Mouse (Mus musculus) CH12.LX (cell line): Measurements from ENCODE around the gene Cgref1. TPM values are rescaled to one million over a fixed set of nuclear protein-coding genes. Genes with fewer than 3 reads are reported as not detected.
A peak's percentile ranks its signal among the peaks of the same experiment; 100 is the strongest.

ENCODE experiments used
- DNase-seq: peaks from one replicate; pipeline ENCODE4 v3.0.0-alpha.2; 2013; ENCODE audit errors: extremely low read depth
- H3K27ac ChIP-seq: 2 replicates; pipeline ENCODE4 v1.5.1; 2012; ENCODE audit warnings: low read depth, mild to moderate bottlenecking, control low read depth, moderate library complexity; ENCODE audit not compliant: insufficient read depth
- H3K27me3 ChIP-seq: replicated peaks from 2 replicates; pipeline ENCODE3; 2012; ENCODE audit warnings: inconsistent platforms
- H3K36me3 ChIP-seq, 2 experiments: replicated peaks in 1 of 2; 2 replicates each; pipeline versions ENCODE3 to v1.6.1; 2012; ENCODE audit warnings: inconsistent platforms in 1 of 2, low read length in 1 of 2, mild to moderate bottlenecking in 1 of 2, mixed read lengths in 1 of 2, moderate library complexity in 1 of 2; ENCODE audit not compliant: control insufficient read depth in 1 of 2, insufficient read depth in 1 of 2
- H3K4me1 ChIP-seq, 2 experiments: 2 replicates each; pipeline ENCODE4 v1.6.1; 2012; ENCODE audit warnings: inconsistent platforms in 1 of 2, moderate library complexity in 1 of 2; ENCODE audit not compliant: insufficient read depth in 2 of 2, control insufficient read depth in 1 of 2
- H3K4me2 ChIP-seq: 2 replicates; pipeline ENCODE4 v1.6.1; 2012; ENCODE audit warnings: low read depth, mild to moderate bottlenecking, control low read depth; ENCODE audit not compliant: poor library complexity, insufficient read depth, severe bottlenecking
- H3K4me3 ChIP-seq, 3 experiments: fragments of 150-350 bp in 1 of 3; sonication (generic) in 1 of 3; replicated peaks in 1 of 3; 2 replicates each; pipeline versions ENCODE3 to v1.5.1; 2011 to 2012; ENCODE audit warnings: low read depth in 2 of 3, low read length in 2 of 3, mild to moderate bottlenecking in 2 of 3, moderate library complexity in 2 of 3, control low read depth in 1 of 3, improper control_type of control experiment in 1 of 3, inconsistent platforms in 1 of 3, mixed read lengths in 1 of 3; ENCODE audit not compliant: poor library complexity in 1 of 3
- H3K79me2 ChIP-seq: replicated peaks from 2 replicates; pipeline ENCODE4 v1.6.1; 2012; ENCODE audit warnings: mild to moderate bottlenecking, moderate library complexity; ENCODE audit not compliant: control insufficient read depth, poor library complexity, insufficient read depth, severe bottlenecking; ENCODE audit errors: extremely low read depth
- H3K9ac ChIP-seq: 2 replicates; pipeline ENCODE4 v1.6.1; 2012; ENCODE audit warnings: low read depth, mild to moderate bottlenecking, control low read depth, moderate library complexity; ENCODE audit not compliant: insufficient read depth
- H3K9me3 ChIP-seq: replicated peaks from 2 replicates; pipeline ENCODE3; 2012; ENCODE audit warnings: low read length, inconsistent platforms, mixed read lengths
- BHLHE40 ChIP-seq: IDR thresholded peaks from 2 replicates; pipeline ENCODE4 v1.6.1; 2011; ENCODE audit warnings: mild to moderate bottlenecking, low read depth, low read length, improper control_type of control experiment
- CHD1 ChIP-seq: IDR thresholded peaks from 2 replicates; pipeline ENCODE4 v1.6.1; 2012; ENCODE audit warnings: low read depth, low read length, improper control_type of control experiment, inconsistent platforms
- CHD2 ChIP-seq: IDR thresholded peaks from 2 replicates; pipeline ENCODE4 v1.6.1; 2011; ENCODE audit warnings: low read length, improper control_type of control experiment
- E2F4 ChIP-seq: IDR thresholded peaks from 2 replicates; pipeline ENCODE4 v1.6.1; 2011; ENCODE audit warnings: low read depth, low read length, improper control_type of control experiment; ENCODE audit not compliant: insufficient replicate concordance
- EP300 ChIP-seq: IDR thresholded peaks from 2 replicates; pipeline ENCODE4 v1.6.1; 2011; ENCODE audit warnings: low read length, improper control_type of control experiment
- ETS1 ChIP-seq: conservative IDR thresholded peaks from 2 replicates; pipeline ENCODE4 v1.6.1; 2012; ENCODE audit warnings: low read depth, mild to moderate bottlenecking, inconsistent platforms, low read length, improper control_type of control experiment, moderate library complexity
- IRF4 ChIP-seq: IDR thresholded peaks from 2 replicates; pipeline ENCODE4 v1.6.1; 2014; ENCODE audit warnings: low read depth, mild to moderate bottlenecking, inconsistent platforms, low read length, improper control_type of control experiment
- JUND ChIP-seq: conservative IDR thresholded peaks from 2 replicates; pipeline ENCODE4 v1.6.1; 2011; ENCODE audit warnings: low read depth, low read length, improper control_type of control experiment
- KAT2A ChIP-seq: IDR thresholded peaks from 2 replicates; pipeline ENCODE4 v1.6.1; 2012; ENCODE audit warnings: low read length, improper control_type of control experiment, inconsistent platforms; ENCODE audit not compliant: insufficient replicate concordance
- MAFK ChIP-seq: IDR thresholded peaks from 2 replicates; pipeline ENCODE4 v1.6.1; 2011; ENCODE audit warnings: low read length, improper control_type of control experiment; ENCODE audit not compliant: insufficient replicate concordance
- MXI1 ChIP-seq: IDR thresholded peaks from 2 replicates; pipeline ENCODE4 v1.6.1; 2011; ENCODE audit warnings: mild to moderate bottlenecking, low read depth, low read length, improper control_type of control experiment
- NRF1 ChIP-seq: IDR thresholded peaks from 2 replicates; pipeline ENCODE4 v1.6.1; 2014; ENCODE audit warnings: low read depth, mild to moderate bottlenecking, inconsistent platforms, low read length, improper control_type of control experiment, moderate library complexity
- POLR2A ChIP-seq: IDR thresholded peaks from 2 replicates; pipeline ENCODE4 v1.6.1; 2011; ENCODE audit warnings: low read depth, mild to moderate bottlenecking, improper control_type of control experiment, low read length
- POLR2AphosphoS2 ChIP-seq: IDR thresholded peaks from 2 replicates; pipeline ENCODE4 v1.6.1; 2011; ENCODE audit warnings: low read depth, low read length, improper control_type of control experiment
- RCOR1 ChIP-seq: conservative IDR thresholded peaks from 2 replicates; pipeline ENCODE4 v1.6.1; 2012; ENCODE audit warnings: low read depth, mild to moderate bottlenecking, inconsistent platforms, low read length, improper control_type of control experiment
- TBP ChIP-seq: conservative IDR thresholded peaks from 2 replicates; pipeline ENCODE4 v1.6.1; 2011; ENCODE audit warnings: low read depth, low read length, improper control_type of control experiment
- TCF12 ChIP-seq: IDR thresholded peaks from 2 replicates; pipeline ENCODE4 v1.6.1; 2014; ENCODE audit warnings: low read depth, mild to moderate bottlenecking, inconsistent platforms, low read length, improper control_type of control experiment
- UBTF ChIP-seq: IDR thresholded peaks from 2 replicates; pipeline ENCODE4 v1.6.1; 2012; ENCODE audit warnings: low read depth, mild to moderate bottlenecking, inconsistent platforms, low read length, improper control_type of control experiment, moderate library complexity
- ZC3H11A ChIP-seq: IDR thresholded peaks from 2 replicates; pipeline ENCODE4 v1.6.1; 2012; ENCODE audit warnings: low read depth, mild to moderate bottlenecking, inconsistent platforms, low read length, improper control_type of control experiment
- ZKSCAN1 ChIP-seq: IDR thresholded peaks from 2 replicates; pipeline ENCODE4 v1.6.1; 2012; ENCODE audit warnings: low read depth, inconsistent platforms, low read length, improper control_type of control experiment, borderline replicate concordance
- ZNF384 ChIP-seq: IDR thresholded peaks from 2 replicates; pipeline ENCODE4 v1.6.1; 2012; ENCODE audit warnings: low read depth, low read length, improper control_type of control experiment, inconsistent platforms
- dilution Hi-C: fragments of 300-500 bp; cut with MboI; formaldehyde crosslinking; loops from 2 replicates; pipeline ENCODE4 v1.14.3; 2020; ENCODE audit warnings: low sequenced_read_pairs; ENCODE audit not compliant: extremely low pct_unique_long_range_greater_than_20kb, extremely low pct_ligation_motif_present
- in situ Hi-C: fragments of 300-500 bp; cut with MboI; formaldehyde crosslinking; loops from 3 replicates; pipeline ENCODE4 v1.14.3; 2019; ENCODE audit warnings: low sequenced_read_pairs, low pct_ligation_motif_present, low pct_unique_long_range_greater_than_20kb, mixed read lengths
- polyA plus RNA-seq: library from polyadenylated mRNA; unstranded; fragments of >175 nt; gene quantifications from 2 replicates; pipeline ENCODE4 v1.2.1, GENCODE M21; 2012; ENCODE audit warnings: low read depth; ENCODE audit not compliant: insufficient read length
- total RNA-seq, 2 experiments: library from RNA; depleted of rRNA; stranded (reverse); fragments of 300-350 nt in 1 of 2; fragments of >200 nt in 1 of 2; gene quantifications; 2 replicates each; pipeline ENCODE4 v1.2.3; 2012 to 2014

The Cgref1 gene
- total and polyA plus RNA-seq, 3 experiments: not detected

DNA sequence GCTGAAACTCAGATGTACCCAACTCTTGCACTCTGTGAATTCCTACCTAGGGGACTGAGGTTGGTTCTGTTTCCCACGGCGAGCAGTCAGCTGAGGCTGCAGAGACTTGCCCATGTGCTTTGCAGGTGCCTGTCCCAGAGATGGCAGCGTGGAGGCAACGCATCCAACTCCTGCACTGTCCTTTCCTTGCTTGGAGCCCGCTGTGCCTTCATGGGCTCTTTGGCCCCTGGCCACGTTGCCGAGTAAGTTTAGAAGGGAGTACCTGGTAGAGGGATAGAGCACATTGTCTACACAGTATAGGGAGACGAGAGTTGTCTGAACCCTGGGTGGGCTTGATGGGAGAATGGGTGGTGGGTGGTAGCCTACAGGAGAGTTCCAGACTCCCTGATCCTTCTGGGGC is 20.8 kb downstream of the Cgref1 start:
- Histone ChIP-seq H3K9me3 (no peaks in the 10 kb centered on the region), H3K4me3 (no peak overlapping the region), H3K27me3 (peaks cover 76% of the 10 kb centered on the region), H3K9ac (no peak overlapping the region), H3K79me2 (no peaks in the 10 kb centered on the region), H3K27ac (no peak overlapping the region), H3K4me1 (peaks cover 8 to 36% of the 10 kb centered on the region in 2 experiments; a peak in 3 of 4 replicates), H3K36me3 (no peaks in the 10 kb centered on the region), H3K4me2 (no peak overlapping the region)
- no peak for DNase-seq
- in situ Hi-C loops: loop anchor here (5.0 kb wide), 2 partner anchors 78 to 122 kb away; no protein-coding TSS in a partner anchor
- TF ChIP-seq MAFK (no peak), TCF12 (no peak), BHLHE40 (no peak), ZKSCAN1 (no peak), CHD2 (no peak), ZNF384 (no peak), E2F4 (no peak), EP300 (no peak), UBTF (no peak), RCOR1 (no peak)
- dilution Hi-C loops: no loop called here

DNA sequence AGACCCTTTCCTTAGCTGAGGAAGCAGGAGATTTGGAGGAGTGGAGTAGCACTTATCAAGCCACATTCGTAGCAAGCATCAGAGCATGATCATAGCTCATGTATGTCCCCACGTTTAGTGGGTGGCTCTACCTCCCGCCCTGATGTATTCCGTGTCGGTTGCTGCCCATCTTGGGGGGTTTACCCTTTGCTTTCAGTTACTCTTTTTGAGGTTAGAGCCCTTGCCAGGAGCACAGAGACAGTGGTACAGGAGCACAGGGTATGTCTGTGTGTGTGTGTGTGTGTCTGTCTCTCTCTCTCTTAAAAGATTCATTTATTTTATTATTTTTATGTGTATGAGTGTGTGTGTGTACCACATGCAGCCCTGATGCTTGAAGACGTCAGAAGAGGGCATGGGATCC is 22.3 kb downstream of the Cgref1 start:
- Histone ChIP-seq H3K36me3 (no peaks in the 10 kb centered on the region), H3K27me3 (peaks cover 82% of the 10 kb centered on the region), H3K27ac (no peak overlapping the region), H3K4me1 (peaks cover 8 to 36% of the 10 kb centered on the region in 2 experiments; a peak in 3 of 4 replicates), H3K9ac (no peak overlapping the region), H3K9me3 (no peaks in the 10 kb centered on the region), H3K4me2 (no peak overlapping the region), H3K79me2 (no peaks in the 10 kb centered on the region), H3K4me3 (no peak overlapping the region)
- in situ Hi-C loops: loop anchor here (5.0 kb wide), 1 partner anchor 121 kb away; no protein-coding TSS in a partner anchor
- TF ChIP-seq EP300 (peak; percentile 35), IRF4 (peak; percentile 71; the same call in 1 of the 2 replicates), MXI1 (no peak)
- TF ChIP-seq, all 38 proteins: peak for 2
- dilution Hi-C loops: no loop called here
- DNase-seq: peak; percentile 38

- Histone ChIP-seq H3K4me3 (no peak overlapping the region), H3K27ac (no peak overlapping the region), H3K9ac (no peak overlapping the region), H3K4me2 (no peak overlapping the region), H3K9me3 (no peaks in the 10 kb centered on the region), H3K4me1 (peaks cover 8 to 36% of the 10 kb centered on the region in 2 experiments; a peak in 3 of 4 replicates), H3K79me2 (no peaks in the 10 kb centered on the region), H3K27me3 (peaks cover 86% of the 10 kb centered on the region), H3K36me3 (no peaks in the 10 kb centered on the region)
- dilution Hi-C loops: no loop called here
- in situ Hi-C loops: loop anchor here (5.0 kb wide), 1 partner anchor 120 kb away; no protein-coding TSS in a partner anchor
- DNase-seq: no peak
- TF ChIP-seq POLR2AphosphoS2 (no peak), NRF1 (no peak), ZNF384 (no peak), KAT2A (no peak), ZC3H11A (no peak), ETS1 (no peak), TBP (no peak), CHD1 (no peak), E2F4 (no peak), JUND (no peak), POLR2A (no peak), IRF4 (no peak), MAFK (no peak), ZKSCAN1 (no peak), CHD2 (no peak)
Observed at GRCm38 (mm10) chr5:30922581-30923041, 22.8 kb downstream of the Cgref1 start.
